Mouse (Mus musculus) erythroblast, embryonic 14.5 days (primary cell): ENCODE measurements around the gene Klk11. TPM values are rescaled to one million over a fixed set of nuclear protein-coding genes. Genes with fewer than 3 reads are reported as not detected.

Source experiments
- H3K27me3 ChIP-seq: 2 replicates; pipeline ENCODE4 v1.6.1; 2012; ENCODE audit warnings: inconsistent platforms; ENCODE audit not compliant: control insufficient read depth
- H3K36me3 ChIP-seq: 2 replicates; pipeline ENCODE4 v1.6.1; 2012; ENCODE audit warnings: mild to moderate bottlenecking, inconsistent platforms; ENCODE audit not compliant: control insufficient read depth
- H3K4me1 ChIP-seq: 2 replicates; pipeline ENCODE4 v1.6.1; 2012; ENCODE audit warnings: inconsistent platforms; ENCODE audit not compliant: control insufficient read depth
- H3K4me3 ChIP-seq: replicated peaks from 2 replicates; pipeline ENCODE3; 2012; ENCODE audit warnings: moderate library complexity, mild to moderate bottlenecking, inconsistent platforms
- H3K9me3 ChIP-seq: 2 replicates; pipeline ENCODE4 v1.6.1; 2012; ENCODE audit warnings: low read length, inconsistent platforms, mixed read lengths; ENCODE audit not compliant: control insufficient read depth
- GATA1 ChIP-seq: IDR thresholded peaks from 2 replicates; pipeline ENCODE4 v1.6.1; 2012; ENCODE audit warnings: low read length, inconsistent platforms, mixed read lengths
- TAL1 ChIP-seq: IDR thresholded peaks from 3 replicates; pipeline ENCODE4 v1.6.1; 2012; ENCODE audit warnings: low read length, inconsistent platforms, mixed read lengths
- polyA plus RNA-seq: library from polyadenylated mRNA; stranded (reverse); fragments of >175 nt; gene quantifications from 2 replicates; pipeline ENCODE4 v1.2.3, GENCODE M21; 2012

Gene Klk11
- polyA plus RNA-seq, 1 experiment, result not detected

- Histone ChIP-seq H3K4me3 (no peak overlapping the region), H3K36me3 (no peaks in the 10 kb centered on the region), H3K27me3 (no peaks in the 10 kb centered on the region), H3K4me1 (no peaks in the 10 kb centered on the region), H3K9me3 (no peaks in the 10 kb centered on the region)
- TF ChIP-seq GATA1 (no peak), TAL1 (no peak)
Observed at GRCm38 (mm10) chr7:43815211-43815610, 40.8 kb downstream of the Klk11 start.

GRCm38 (mm10) chr7:43816746-43817145, 42.3 kb downstream of the Klk11 start:
- H3K36me3 ChIP-seq, result no peaks in the 10 kb centered on the region
- H3K9me3 ChIP-seq, result no peaks in the 10 kb centered on the region
- TF ChIP-seq TAL1 (no peak), GATA1 (no peak)
- no peaks in the 10 kb centered on the region for H3K27me3 ChIP-seq
- H3K4me1 ChIP-seq, result no peaks in the 10 kb centered on the region
- no peak overlapping the region for H3K4me3 ChIP-seq

GRCm38 (mm10) chr7:43821581-43821980, 47.2 kb downstream of the Klk11 start:
- no peaks in the 10 kb centered on the region for H3K4me1 ChIP-seq
- no peak overlapping the region for H3K4me3 ChIP-seq
- H3K9me3 ChIP-seq, result no peaks in the 10 kb centered on the region
- no peaks in the 10 kb centered on the region for H3K27me3 ChIP-seq
- TF ChIP-seq TAL1, result no peak
- TF ChIP-seq GATA1, result no peak
- H3K36me3 ChIP-seq, result no peaks in the 10 kb centered on the region

GRCm38 (mm10) chr7:43824199-43824598, 49.8 kb downstream of the Klk11 start, which contains the start of gene Klk6:
Gene Klk6 (plus strand): TSS chr7:43824499.
- TF ChIP-seq TAL1 (no peak), GATA1 (no peak)
- Histone ChIP-seq H3K36me3 (no peaks in the 10 kb centered on the region), H3K27me3 (no peaks in the 10 kb centered on the region)

GRCm38 (mm10) chr7:43826056-43826455, 51.7 kb downstream of the Klk11 start:
- Histone ChIP-seq H3K27me3 (no peaks in the 10 kb centered on the region), H3K4me1 (no peaks in the 10 kb centered on the region), H3K4me3 (no peak overlapping the region), H3K9me3 (no peaks in the 10 kb centered on the region), H3K36me3 (no peaks in the 10 kb centered on the region)
- no peak for TF ChIP-seq TAL1
- TF ChIP-seq GATA1, result no peak

More at GRCm38 (mm10) chr7:43824199-43824598, 49.8 kb downstream of the Klk11 start, which contains the start of gene Klk6:
- no peak within 1 kb of the TSS for H3K4me3 ChIP-seq
- no peaks in the 10 kb centered on the region for H3K9me3 ChIP-seq
- H3K4me1 ChIP-seq, result no peaks in the 10 kb centered on the region

GRCm38 (mm10) chr7:43827706-43828105, 53.3 kb downstream of the Klk11 start:
- TF ChIP-seq GATA1 (no peak), TAL1 (no peak)

More at GRCm38 (mm10) chr7:43827706-43828105, 53.3 kb downstream of the Klk11 start:
- Histone ChIP-seq H3K4me3 (no peak overlapping the region), H3K36me3 (no peaks in the 10 kb centered on the region), H3K27me3 (no peaks in the 10 kb centered on the region), H3K9me3 (no peaks in the 10 kb centered on the region), H3K4me1 (no peaks in the 10 kb centered on the region)

Other genes with a start within 250 kb of the Klk11 start
- 0.02 TPM in 1 of 2 replicates, not detected in the other for gene Cd33, start 230.2 kb upstream of the Klk11 start, polyA plus RNA-seq
- not detected in 2 replicates for gene Zfp658, start 212.3 kb upstream of the Klk11 start, polyA plus RNA-seq
- gene Zfp719, start 195.0 kb upstream of the Klk11 start, polyA plus RNA-seq, result not detected in 2 replicates
- 0.01 TPM in 1 of 2 replicates, not detected in the other for gene Zfp819, start 167.4 kb upstream of the Klk11 start, polyA plus RNA-seq
- gene Ceacam18, start 139.9 kb upstream of the Klk11 start, polyA plus RNA-seq, result not detected in 2 replicates
- gene Siglece, start 114.4 kb upstream of the Klk11 start, polyA plus RNA-seq, result not detected in 2 replicates
- gene Ctu1, start 102.6 kb upstream of the Klk11 start, polyA plus RNA-seq, result 0.30 and 0.34 TPM in 2 replicates
- 0.04 TPM in 1 of 2 replicates, not detected in the other for gene Klk14, start 84.2 kb upstream of the Klk11 start, polyA plus RNA-seq
- not detected in 2 replicates for gene Klk13, start 62.0 kb upstream of the Klk11 start, polyA plus RNA-seq
- gene Klk12, start 5.7 kb upstream of the Klk11 start, polyA plus RNA-seq, result not detected in 2 replicates
- not detected in 2 replicates for gene Klk10, start 6.4 kb downstream of the Klk11 start, polyA plus RNA-seq
- gene Klk9, start 17.3 kb downstream of the Klk11 start, polyA plus RNA-seq, result not detected in 2 replicates
- 0.11 and 0.12 TPM in 2 replicates for gene Klk8, start 23.0 kb downstream of the Klk11 start, polyA plus RNA-seq
- gene Klk7, start 36.7 kb downstream of the Klk11 start, polyA plus RNA-seq, result not detected in 2 replicates
- not detected in 2 replicates for gene Klk6, start 49.9 kb downstream of the Klk11 start, polyA plus RNA-seq
- 0.05 TPM in 1 of 2 replicates, not detected in the other for gene Klk5, start 67.4 kb downstream of the Klk11 start, polyA plus RNA-seq
- gene Klk4, start 106.6 kb downstream of the Klk11 start, polyA plus RNA-seq, result not detected in 2 replicates
- gene Klk15, start 159.1 kb downstream of the Klk11 start, polyA plus RNA-seq, result not detected in 2 replicates
- gene Klk1b8, start 176.1 kb downstream of the Klk11 start, polyA plus RNA-seq, result not detected in 2 replicates
- not detected in 2 replicates for gene Klk1b1, start 192.1 kb downstream of the Klk11 start, polyA plus RNA-seq
- not detected in 2 replicates for gene Klk1b9, start 201.5 kb downstream of the Klk11 start, polyA plus RNA-seq
- not detected in 2 replicates for gene Klk1b11, start 221.3 kb downstream of the Klk11 start, polyA plus RNA-seq
- gene Klk1b26, start 237.6 kb downstream of the Klk11 start, polyA plus RNA-seq, result not detected in 2 replicates